Mouse (Mus musculus) midbrain, embryonic 14.5 days (tissue): ENCODE results near the gene Gemin8. TPM values are rescaled to one million over a fixed set of nuclear protein-coding genes. Genes with fewer than 3 reads are reported as not detected.

Source experiments
- ATAC-seq: fragments of 200-750 bp; cut with Nextera tagmentation; 2 replicates; pipeline ENCODE4 v1.8.0; 2017; ENCODE audit warnings: moderate number of reproducible peaks, moderate library complexity; ENCODE audit not compliant: low FRiP score, low TSS enrichment
- DNase-seq: peaks from one replicate; pipeline ENCODE4 v3.0.0-alpha.2; 2015
- H3K27ac ChIP-seq: fragments of 300-500 bp; sonication (generic); replicated peaks from 2 replicates; pipeline ENCODE4 v1.5.1; 2014; ENCODE audit warnings: mild to moderate bottlenecking, low read depth, low read length, moderate library complexity
- H3K27me3 ChIP-seq: fragments of 300-500 bp; sonication (generic); 2 replicates; pipeline ENCODE4 v1.6.1; 2014; ENCODE audit warnings: low read length, control low read depth, mixed read lengths; ENCODE audit not compliant: control insufficient read depth, insufficient read depth
- H3K36me3 ChIP-seq: fragments of 300-500 bp; sonication (generic); 2 replicates; pipeline ENCODE4 v1.6.1; 2014; ENCODE audit warnings: low read length, control low read depth; ENCODE audit not compliant: control insufficient read depth, insufficient read depth
- H3K4me1 ChIP-seq: fragments of 300-500 bp; sonication (generic); 2 replicates; pipeline ENCODE4 v1.6.1; 2014; ENCODE audit warnings: mild to moderate bottlenecking, antibody characterized with exemption, low read length, control low read depth; ENCODE audit not compliant: control insufficient read depth, insufficient read depth
- H3K4me2 ChIP-seq: fragments of 300-500 bp; sonication (generic); 2 replicates; pipeline ENCODE4 v1.6.1; 2014; ENCODE audit warnings: mild to moderate bottlenecking, low read length, moderate library complexity
- H3K4me3 ChIP-seq: fragments of 300-500 bp; sonication (generic); replicated peaks from 2 replicates; pipeline ENCODE4 v1.5.1; 2014; ENCODE audit warnings: low read depth, low read length
- H3K9ac ChIP-seq: fragments of 300-500 bp; sonication (generic); replicated peaks from 2 replicates; pipeline ENCODE4 v1.6.1; 2014; ENCODE audit warnings: mild to moderate bottlenecking, low read length, moderate library complexity
- H3K9me3 ChIP-seq: fragments of 300-500 bp; sonication (generic); 2 replicates; pipeline ENCODE4 v1.6.1; 2016; ENCODE audit warnings: low read length, control low read depth, mixed read lengths; ENCODE audit not compliant: control insufficient read depth
- WGBS: fragments of 180-500 bp; shearing (Covaris S2); extraction: QIAGEN DNeasy Blood & Tissue Kit; methylation state at CpG from one replicate; pipeline ENCODE4 v1.1.7; 2014; 5-methylcytosine and 5-hydroxymethylcytosine counted together
- polyA plus RNA-seq: library from polyadenylated mRNA; unstranded; fragments of >200 nt; fragmentation: Nextera tagmentation; extraction: Ambion mirVana; gene quantifications from 2 replicates; pipeline ENCODE4 v1.2.1, GENCODE M21; 2014

Gemin8 gene
- polyA plus RNA-seq, 1 experiment from 2014 or later: 9.7 TPM

- 29% methylated on average over 7 of the region's 7 CpGs for WGBS
Measured at GRCm38 (mm10) chrX:166173796-166174195, 3.5 kb downstream of the Gemin8 start.

DNA sequence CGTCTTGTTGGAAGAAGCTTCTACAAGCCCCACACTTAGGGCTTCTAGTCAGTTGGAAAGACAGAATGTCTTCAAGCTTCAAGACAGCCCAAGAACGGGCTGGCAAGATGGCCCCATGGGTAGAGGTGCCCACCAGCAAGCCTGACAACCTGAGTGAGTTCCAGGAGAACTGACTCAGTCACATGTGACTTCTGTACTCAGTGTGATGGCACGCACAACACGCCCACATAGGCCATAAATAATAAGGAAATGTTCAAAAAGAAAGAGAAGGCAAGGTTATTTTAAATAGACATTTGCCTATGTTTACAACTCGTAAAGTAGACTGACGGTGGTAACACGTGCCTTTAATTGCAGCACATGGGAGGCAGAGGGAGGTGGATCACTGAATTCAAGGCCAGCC is 7.7 kb downstream of the Gemin8 start:
- Histone ChIP-seq H3K4me1 (0 out of 2 replicates have a peak, but pooled peaks cover 1% of the 10 kb centered on the region), H3K9ac (no peak overlapping the region), H3K9me3 (no peaks in the 10 kb centered on the region), H3K4me2 (no peak overlapping the region), H3K4me3 (no peak overlapping the region), H3K27me3 (no peaks in the 10 kb centered on the region), H3K27ac (no peak overlapping the region), H3K36me3 (no peaks in the 10 kb centered on the region)
- DNase-seq (no peak), ATAC-seq (no peak)
- 90% methylated on average over 7 of the region's 7 CpGs for WGBS

More at GRCm38 (mm10) chrX:166173796-166174195, 3.5 kb downstream of the Gemin8 start:
- DNase-seq: peak; percentile 56
- Histone ChIP-seq H3K4me2 (no peak overlapping the region), H3K9ac (no peak overlapping the region), H3K4me3 (no peak overlapping the region), H3K27ac (peak overlapping the region; percentile 16; the same call in 1 of the 2 replicates), H3K4me1 (0 out of 2 replicates have a peak, but pooled peaks cover 3% of the 10 kb centered on the region), H3K36me3 (no peaks in the 10 kb centered on the region), H3K27me3 (no peaks in the 10 kb centered on the region), H3K9me3 (no peaks in the 10 kb centered on the region)
- ATAC-seq: no peak

DNA sequence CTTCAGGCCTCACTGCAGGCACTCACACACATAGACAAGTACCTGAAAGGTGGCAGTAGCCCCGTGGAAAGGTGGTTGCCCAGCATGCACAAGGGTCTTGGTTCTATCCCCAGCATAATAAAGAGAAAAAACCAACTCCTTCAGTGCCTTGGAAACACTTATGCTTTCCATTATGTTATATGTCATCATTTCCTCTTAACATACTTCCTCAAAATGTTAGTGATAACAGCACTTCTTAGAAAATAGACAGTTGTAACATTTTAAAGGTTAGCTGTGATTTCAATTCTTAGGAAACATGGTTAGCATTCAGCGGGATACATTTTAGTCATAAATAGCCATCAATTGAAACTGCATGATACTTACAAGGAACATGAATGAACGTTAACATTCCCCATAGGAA is 12.8 kb downstream of the Gemin8 start:
- Histone ChIP-seq H3K4me3 (no peak overlapping the region), H3K27ac (no peak overlapping the region), H3K36me3 (no peaks in the 10 kb centered on the region), H3K4me2 (no peak overlapping the region), H3K27me3 (no peaks in the 10 kb centered on the region), H3K4me1 (no peaks in the 10 kb centered on the region), H3K9ac (no peak overlapping the region), H3K9me3 (no peaks in the 10 kb centered on the region)
- 84% methylated on average over 3 of the region's 3 CpGs for WGBS
- ATAC-seq (no peak), DNase-seq (no peak)

DNA sequence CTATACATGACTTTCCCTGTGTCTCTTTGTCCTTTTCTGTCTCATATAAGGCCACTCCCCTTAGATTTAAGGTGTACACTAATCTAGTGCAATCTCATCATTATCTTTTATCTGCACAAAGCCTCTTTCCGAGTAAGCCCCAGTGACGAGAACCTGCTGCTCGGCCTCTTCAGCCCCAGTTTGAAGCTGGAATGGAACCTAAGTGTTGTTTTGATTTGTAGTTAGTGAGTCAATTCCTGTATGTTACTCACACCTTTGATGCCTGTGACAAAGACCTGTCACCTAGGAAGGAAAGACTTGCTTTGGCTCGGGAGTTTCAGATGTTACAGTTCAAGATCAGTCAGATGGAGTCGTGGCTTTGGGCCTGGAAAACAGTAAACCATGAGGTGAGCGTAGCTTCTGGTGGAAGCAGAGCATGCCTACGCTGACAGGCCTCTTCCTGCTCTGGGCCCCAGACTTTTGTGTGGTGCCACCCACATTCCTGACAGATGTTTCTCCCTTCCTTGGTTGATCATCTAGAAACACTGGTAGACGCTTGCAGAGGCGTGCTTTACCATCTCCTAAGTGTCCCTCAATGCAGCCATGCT is 15.2 kb downstream of the Gemin8 start:
- Histone ChIP-seq H3K27ac (no peak overlapping the region), H3K9ac (no peak overlapping the region), H3K4me1 (no peaks in the 10 kb centered on the region), H3K4me3 (no peak overlapping the region), H3K4me2 (no peak overlapping the region), H3K36me3 (no peaks in the 10 kb centered on the region), H3K27me3 (no peaks in the 10 kb centered on the region), H3K9me3 (no peaks in the 10 kb centered on the region)
- DNase-seq (no peak), ATAC-seq (no peak)
- 91% methylated on average over 9 of the region's 9 CpGs for WGBS

- WGBS: 82% methylated on average over 1 of the region's 1 CpGs
- H3K4me2 ChIP-seq: no peak overlapping the region
- H3K4me3 ChIP-seq: no peak overlapping the region
- no peaks in the 10 kb centered on the region for H3K4me1 ChIP-seq
- no peak for DNase-seq
- no peaks in the 10 kb centered on the region for H3K36me3 ChIP-seq
- no peaks in the 10 kb centered on the region for H3K9me3 ChIP-seq
- H3K9ac ChIP-seq: no peak overlapping the region
- H3K27me3 ChIP-seq: no peaks in the 10 kb centered on the region
- H3K27ac ChIP-seq: no peak overlapping the region
- ATAC-seq: no peak
Measured at GRCm38 (mm10) chrX:166187803-166188202, 17.5 kb downstream of the Gemin8 start.

- no peak for DNase-seq
- no peaks in the 10 kb centered on the region for H3K27me3 ChIP-seq
- no peak overlapping the region for H3K9ac ChIP-seq
- no peaks in the 10 kb centered on the region for H3K4me1 ChIP-seq
- no peaks in the 10 kb centered on the region for H3K36me3 ChIP-seq
- H3K4me2 ChIP-seq: no peak overlapping the region
- H3K27ac ChIP-seq: no peak overlapping the region
- H3K9me3 ChIP-seq: no peaks in the 10 kb centered on the region
- H3K4me3 ChIP-seq: no peak overlapping the region
- no peak for ATAC-seq
Measured at GRCm38 (mm10) chrX:166196327-166196726, 26.1 kb downstream of the Gemin8 start.

DNA sequence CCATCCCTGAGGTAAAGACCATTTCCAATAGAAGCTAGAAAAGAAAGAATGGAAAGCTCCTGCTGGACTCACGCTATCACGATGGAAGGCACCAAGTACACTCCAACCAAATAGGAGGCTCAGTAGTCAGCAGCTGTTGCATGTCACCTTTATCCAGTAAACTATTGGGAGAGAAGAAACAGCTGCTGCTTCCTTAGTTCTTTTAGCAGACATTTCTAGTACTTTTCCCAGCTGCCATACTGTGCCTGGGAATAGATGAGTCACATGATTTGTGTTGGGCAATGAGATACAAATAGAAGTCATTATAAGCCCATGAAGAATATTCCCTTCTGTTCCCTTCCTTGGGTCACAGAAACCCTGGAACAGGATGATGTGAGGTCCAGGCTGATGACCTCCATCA is 28.0 kb downstream of the Gemin8 start:
- 95% methylated on average over 2 of the region's 2 CpGs for WGBS
- no peak overlapping the region for H3K9ac ChIP-seq
- no peak overlapping the region for H3K4me2 ChIP-seq
- H3K27ac ChIP-seq: no peak overlapping the region
- H3K9me3 ChIP-seq: no peaks in the 10 kb centered on the region
- H3K4me1 ChIP-seq: no peaks in the 10 kb centered on the region
- no peaks in the 10 kb centered on the region for H3K36me3 ChIP-seq
- ATAC-seq (no peak), DNase-seq (no peak)
- no peak overlapping the region for H3K4me3 ChIP-seq
- no peaks in the 10 kb centered on the region for H3K27me3 ChIP-seq

- Histone ChIP-seq H3K27me3 (no peaks in the 10 kb centered on the region), H3K9me3 (no peaks in the 10 kb centered on the region), H3K9ac (no peak overlapping the region), H3K27ac (no peak overlapping the region), H3K36me3 (no peaks in the 10 kb centered on the region), H3K4me1 (no peaks in the 10 kb centered on the region), H3K4me2 (no peak overlapping the region), H3K4me3 (no peak overlapping the region)
- ATAC-seq (no peak), DNase-seq (no peak)
Measured at GRCm38 (mm10) chrX:166199812-166200211, 29.6 kb downstream of the Gemin8 start.

DNA sequence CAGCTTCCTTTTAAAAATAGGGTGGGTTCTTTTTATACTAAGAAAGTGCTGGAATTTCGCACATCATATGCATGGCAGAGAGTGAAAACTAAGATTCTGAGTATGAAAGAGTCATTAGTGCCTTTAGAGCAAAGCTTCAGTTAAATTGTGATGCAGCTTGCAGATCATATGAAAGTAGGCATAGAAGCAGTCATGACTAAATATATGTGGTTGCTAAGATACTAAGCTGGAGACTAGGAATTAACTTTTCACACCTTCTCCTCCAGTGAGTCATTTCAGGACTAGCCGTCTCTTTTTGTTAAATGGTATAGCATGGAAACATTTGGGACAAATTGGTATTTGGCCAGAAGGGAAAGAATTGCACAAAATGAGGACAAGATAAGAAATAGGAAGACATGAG is 44.3 kb downstream of the Gemin8 start:
- no peaks in the 10 kb centered on the region for H3K27me3 ChIP-seq
- H3K9me3 ChIP-seq: no peaks in the 10 kb centered on the region
- WGBS: 60% methylated on average over 2 of the region's 2 CpGs
- H3K36me3 ChIP-seq: no peaks in the 10 kb centered on the region
- no peak for ATAC-seq
- no peak overlapping the region for H3K4me3 ChIP-seq
- no peak overlapping the region for H3K9ac ChIP-seq
- H3K4me1 ChIP-seq: no peaks in the 10 kb centered on the region
- no peak overlapping the region for H3K4me2 ChIP-seq
- no peak for DNase-seq
- no peak overlapping the region for H3K27ac ChIP-seq
